Mouse (Mus musculus) limb, embryonic 10.5 days (tissue): ENCODE measurements around the gene Gm11596. TPM values are rescaled to one million over a fixed set of nuclear protein-coding genes. Genes with fewer than 3 reads are reported as not detected.
"Not testable (repeated sequence)": the region's sequence is repeated elsewhere in the genome, so short reads cannot be mapped to it uniquely, and the experiment has no call there.

Experiments
- DNase-seq: peaks from one replicate; pipeline ENCODE4 v3.0.0-alpha.2; 2017; ENCODE audit warnings: low spot score
- H3K27ac ChIP-seq: fragments of 300-500 bp; sonication (generic); 2 replicates; pipeline ENCODE4 v1.5.1; 2016; ENCODE audit warnings: mild to moderate bottlenecking
- H3K27me3 ChIP-seq: fragments of 300-500 bp; sonication (generic); 2 replicates; pipeline ENCODE4 v1.6.1; 2016; ENCODE audit warnings: low read depth, mild to moderate bottlenecking; ENCODE audit not compliant: poor library complexity, severe bottlenecking
- H3K36me3 ChIP-seq: fragments of 300-500 bp; sonication (generic); 2 replicates; pipeline ENCODE4 v1.6.1; 2016; ENCODE audit warnings: mild to moderate bottlenecking, moderate library complexity
- H3K4me1 ChIP-seq: fragments of 300-500 bp; sonication (generic); 2 replicates; pipeline ENCODE4 v1.6.1; 2016
- H3K4me3 ChIP-seq: fragments of 300-500 bp; sonication (generic); 2 replicates; pipeline ENCODE4 v1.5.1; 2016; ENCODE audit warnings: mild to moderate bottlenecking, moderate library complexity
- H3K9me3 ChIP-seq: fragments of 300-500 bp; sonication (generic); replicated peaks from 2 replicates; pipeline ENCODE4 v1.6.1; 2016; ENCODE audit warnings: mild to moderate bottlenecking
- WGBS: fragments of 180-500 bp; shearing (Covaris S2); methylation state at CpG from one replicate; pipeline ENCODE4 v1.1.7; 2016; 5-methylcytosine and 5-hydroxymethylcytosine counted together
- polyA plus RNA-seq: library from polyadenylated mRNA; unstranded; fragments of >200 nt; fragmentation: Nextera tagmentation; extraction: Ambion mirVana; gene quantifications from 2 replicates; pipeline ENCODE4 v1.2.1, GENCODE M21; 2016

Gene Gm11596
- polyA plus RNA-seq = not detected in 2 replicates

DNA sequence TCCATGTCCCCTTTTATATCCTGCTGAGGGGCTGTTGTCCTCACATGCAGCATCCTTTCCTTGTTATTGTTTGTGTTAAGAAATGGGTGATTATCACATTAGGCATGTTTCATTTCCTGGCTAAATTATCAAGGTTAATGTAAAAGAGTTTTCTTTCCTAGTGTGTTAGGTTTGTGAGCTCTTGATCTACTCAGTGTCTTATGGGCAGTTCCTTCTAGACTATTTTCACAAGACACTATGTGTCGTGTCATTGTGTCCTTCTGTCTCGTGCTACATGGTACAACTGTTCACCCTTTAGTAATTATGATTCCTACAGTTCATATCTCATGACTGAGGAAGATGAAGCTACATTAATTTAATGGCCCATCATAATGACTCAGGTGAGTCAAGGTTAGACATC, at the start of gene Gm11596:
Gm11596 (minus strand) TSS at position 101 of the 400 bp plus-strand sequence.
- 86% methylated on average over 2 of the region's 2 CpGs for WGBS
- H3K4me3 ChIP-seq = no peak within 1 kb of the TSS
- DNase-seq = no peak
- no peaks in the 10 kb centered on the region for H3K27me3 ChIP-seq
- H3K36me3 ChIP-seq = no peaks in the 10 kb centered on the region
- H3K27ac ChIP-seq = no peak within 1 kb of the TSS
- no peaks in the 10 kb centered on the region for H3K9me3 ChIP-seq
- no peaks in the 10 kb centered on the region for H3K4me1 ChIP-seq

DNA sequence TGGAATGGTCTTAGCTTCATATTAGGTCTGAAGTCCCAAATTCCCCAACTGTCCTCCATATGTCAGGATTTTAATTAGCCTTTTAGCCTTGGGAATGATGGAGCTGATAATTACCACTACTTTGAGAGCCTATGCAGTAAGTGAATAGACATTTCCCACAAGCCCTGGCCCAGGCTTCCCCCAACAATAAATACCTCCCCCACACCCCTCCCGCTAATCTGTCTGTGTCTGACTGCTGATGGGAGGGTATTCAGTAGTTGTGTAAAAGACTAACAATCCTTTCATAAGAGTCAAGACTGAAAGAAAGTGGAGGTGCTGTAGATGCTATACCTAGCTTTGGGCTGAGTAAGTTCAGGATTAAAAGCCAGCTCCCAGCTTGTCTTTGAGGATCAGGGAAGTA, 48.9 kb upstream of the Gm11596 start:
- 45% methylated on average over 1 of the region's 1 CpGs for WGBS
- no peak overlapping the region for H3K27ac ChIP-seq

DNA sequence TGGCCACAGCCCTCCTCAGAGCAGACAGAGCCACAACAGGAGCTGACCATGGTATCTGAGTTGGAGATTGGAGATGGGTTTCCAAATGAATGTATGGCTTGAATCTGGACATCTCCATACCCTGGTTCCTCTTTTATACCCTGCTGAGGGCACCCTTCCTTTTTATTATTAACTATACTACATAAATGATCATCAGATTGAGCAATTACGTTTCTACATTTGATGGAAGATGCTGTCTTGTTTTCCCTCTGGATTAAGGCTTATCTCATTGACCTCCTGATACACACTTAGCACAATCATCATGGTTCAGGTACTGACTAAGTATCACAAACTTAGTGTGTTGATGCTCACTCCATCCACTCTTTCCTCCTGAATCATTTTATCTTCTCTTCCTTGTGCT, 44.7 kb upstream of the Gm11596 start, which contains the start of gene 2300003K06Rik:
2300003K06Rik (minus strand) TSS at position 101 of the 400 bp plus-strand sequence.
- no peaks in the 10 kb centered on the region for H3K27me3 ChIP-seq

More for the DNA sequence above, 48.9 kb upstream of the Gm11596 start:
- no peaks in the 10 kb centered on the region for H3K27me3 ChIP-seq
- H3K9me3 ChIP-seq = no peaks in the 10 kb centered on the region
- H3K4me1 ChIP-seq = peaks cover 11% of the 10 kb centered on the region
- H3K36me3 ChIP-seq = no peaks in the 10 kb centered on the region
- no peak for DNase-seq
- H3K4me3 ChIP-seq = no peak overlapping the region

DNA sequence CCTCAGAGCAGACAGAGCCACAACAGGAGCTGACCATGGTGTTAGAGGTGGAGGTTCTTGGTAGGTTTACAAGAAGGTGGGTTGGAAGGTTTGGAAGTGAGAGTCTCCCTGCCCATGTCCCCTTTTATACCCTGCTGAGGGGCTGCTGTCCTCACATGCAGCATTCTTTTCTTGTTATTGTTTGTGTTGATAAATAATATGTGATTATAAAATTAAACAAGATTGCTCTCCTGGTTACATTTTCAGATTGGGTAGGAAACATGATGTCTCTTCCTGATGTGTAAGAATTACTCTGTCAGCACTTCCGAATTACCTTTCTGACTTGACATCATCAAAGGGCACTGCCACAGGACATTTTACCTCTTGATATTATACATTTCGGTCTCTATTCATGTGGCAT, 22.3 kb upstream of the Gm11596 start, which contains the start of gene Gm11564:
Gm11564 (minus strand) TSS at position 101 of the 400 bp plus-strand sequence.
- not testable (repeated sequence) for H3K9me3 ChIP-seq, H3K36me3 ChIP-seq, DNase-seq, H3K4me1 ChIP-seq, H3K4me3 ChIP-seq, H3K27ac ChIP-seq, H3K27me3 ChIP-seq
- WGBS = 95% methylated on average over 2 of the region's 2 CpGs

More for the DNA sequence above, 44.7 kb upstream of the Gm11596 start, which contains the start of gene 2300003K06Rik:
- Histone ChIP-seq H3K27ac (no peak within 1 kb of the TSS), H3K9me3 (no peaks in the 10 kb centered on the region), H3K4me3 (no peak within 1 kb of the TSS), H3K4me1 (peaks cover 11% of the 10 kb centered on the region), H3K36me3 (no peaks in the 10 kb centered on the region)
- 83% methylated on average over 1 of the region's 1 CpGs for WGBS
- DNase-seq = no peak

DNA sequence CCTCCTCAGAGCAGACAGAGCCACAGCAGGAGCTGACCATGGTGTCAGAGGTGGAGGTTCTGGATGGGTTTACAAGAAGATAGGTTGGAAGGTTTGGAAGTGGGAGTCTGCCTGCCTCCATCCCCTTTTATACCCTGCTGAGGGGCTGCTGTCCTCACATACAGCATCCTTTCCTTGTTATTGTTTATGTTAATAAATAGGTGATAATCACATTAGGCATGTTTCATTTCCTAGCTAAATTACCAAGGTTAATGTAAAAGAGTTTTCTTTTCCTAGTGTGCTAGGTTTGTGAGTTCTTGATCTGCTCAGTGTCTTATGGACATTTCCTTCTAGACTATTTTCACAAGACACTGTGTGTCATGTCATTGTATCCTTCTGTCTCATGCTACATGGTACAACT, 16.5 kb upstream of the Gm11596 start, which contains the start of gene Krtap4-13:
Krtap4-13 (minus strand) TSS at position 101 of the 400 bp plus-strand sequence.
- not testable (repeated sequence) for DNase-seq, H3K4me3 ChIP-seq, H3K9me3 ChIP-seq, H3K27ac ChIP-seq, H3K27me3 ChIP-seq, H3K4me1 ChIP-seq, H3K36me3 ChIP-seq

DNA sequence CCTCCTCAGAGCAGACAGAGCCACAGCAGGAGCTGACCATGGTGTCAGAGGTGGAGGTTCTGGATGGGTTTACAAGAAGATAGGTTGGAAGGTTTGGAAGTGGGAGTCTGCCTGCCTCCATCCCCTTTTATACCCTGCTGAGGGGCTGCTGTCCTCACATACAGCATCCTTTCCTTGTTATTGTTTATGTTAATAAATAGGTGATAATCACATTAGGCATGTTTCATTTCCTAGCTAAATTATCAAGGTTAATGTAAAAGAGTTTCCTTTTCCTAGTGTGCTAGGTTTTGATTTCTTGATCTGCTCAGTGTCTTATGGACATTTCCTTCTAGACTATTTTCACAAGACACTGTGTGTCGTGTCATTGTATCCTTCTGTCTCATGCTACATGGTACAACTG, 11.1 kb upstream of the Gm11596 start, which contains the start of gene Gm11554:
Gm11554 (minus strand) TSS at position 101 of the 400 bp plus-strand sequence.
- WGBS = no CpG with 5 or more reads among the region's 1 CpGs
- H3K27ac ChIP-seq, H3K36me3 ChIP-seq, H3K9me3 ChIP-seq, H3K27me3 ChIP-seq, H3K4me1 ChIP-seq, H3K4me3 ChIP-seq, DNase-seq: not testable (repeated sequence)

DNA sequence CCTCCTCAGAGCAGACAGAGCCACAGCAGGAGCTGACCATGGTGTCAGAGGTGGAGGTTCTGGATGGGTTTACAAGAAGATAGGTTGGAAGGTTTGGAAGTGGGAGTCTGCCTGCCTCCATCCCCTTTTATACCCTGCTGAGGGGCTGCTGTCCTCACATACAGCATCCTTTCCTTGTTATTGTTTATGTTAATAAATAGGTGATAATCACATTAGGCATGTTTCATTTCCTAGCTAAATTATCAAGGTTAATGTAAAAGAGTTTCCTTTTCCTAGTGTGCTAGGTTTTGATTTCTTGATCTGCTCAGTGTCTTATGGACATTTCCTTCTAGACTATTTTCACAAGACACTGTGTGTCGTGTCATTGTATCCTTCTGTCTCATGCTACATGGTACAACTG, 5.6 kb upstream of the Gm11596 start, which contains the start of gene Gm11569:
Gm11569 (minus strand) TSS at position 101 of the 400 bp plus-strand sequence.
- no CpG with 5 or more reads among the region's 1 CpGs for WGBS
- H3K27me3 ChIP-seq, H3K9me3 ChIP-seq, H3K4me1 ChIP-seq, H3K4me3 ChIP-seq, H3K27ac ChIP-seq, DNase-seq, H3K36me3 ChIP-seq: not testable (repeated sequence)

DNA sequence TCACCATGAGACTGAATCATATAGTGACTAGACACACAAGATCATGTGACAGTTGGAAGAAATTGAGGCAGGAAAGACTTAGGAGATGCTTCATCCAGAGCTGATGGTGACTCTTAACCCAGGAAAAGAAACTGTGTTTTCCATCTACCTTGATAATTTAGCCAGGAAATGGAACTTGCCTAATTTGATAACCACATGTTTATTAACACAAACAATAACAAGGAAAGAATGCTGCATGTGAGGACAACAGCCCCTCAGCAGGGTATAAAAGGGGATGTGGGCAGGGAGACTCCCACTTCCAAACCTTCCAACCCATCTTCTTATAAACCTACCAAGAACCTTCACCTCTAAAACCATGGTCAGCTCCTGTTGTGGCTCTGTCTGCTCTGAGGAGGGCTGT, 8.4 kb downstream of the Gm11596 start, which contains the start of gene Krtap4-9:
Krtap4-9 (plus strand) TSS at position 301 of the 400 bp plus-strand sequence.
- H3K27ac ChIP-seq, H3K4me3 ChIP-seq, H3K9me3 ChIP-seq, H3K27me3 ChIP-seq, H3K36me3 ChIP-seq, DNase-seq, H3K4me1 ChIP-seq: not testable (repeated sequence)

DNA sequence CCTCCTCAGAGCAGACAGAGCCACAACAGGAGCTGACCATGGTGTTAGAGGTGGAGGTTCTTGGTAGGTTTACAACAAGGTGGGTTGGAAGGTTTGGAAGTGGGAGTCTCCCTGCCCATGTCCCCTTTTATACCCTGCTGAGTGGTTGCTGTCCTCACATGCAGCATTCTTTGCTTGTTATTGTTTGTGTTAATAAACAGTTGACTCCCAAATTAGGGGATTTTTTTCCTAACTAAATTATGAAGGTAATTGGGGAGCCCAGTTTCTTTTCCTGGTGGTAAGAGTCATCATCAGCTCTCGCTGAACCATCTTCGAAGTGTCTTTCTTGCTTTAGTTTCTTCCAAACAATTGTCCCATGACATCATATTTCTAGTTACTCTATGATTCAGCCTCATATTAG, 12.7 kb downstream of the Gm11596 start, which contains the start of gene Krtap4-8:
Krtap4-8 (minus strand) TSS at position 101 of the 400 bp plus-strand sequence.
- no peaks in the 10 kb centered on the region for H3K9me3 ChIP-seq
- DNase-seq = no peak
- no peak within 1 kb of the TSS for H3K4me3 ChIP-seq
- H3K36me3 ChIP-seq = no peaks in the 10 kb centered on the region
- H3K27ac ChIP-seq = no peak within 1 kb of the TSS
- peaks cover 10% of the 10 kb centered on the region for H3K4me1 ChIP-seq
- 92% methylated on average over 2 of the region's 2 CpGs for WGBS
- no peaks in the 10 kb centered on the region for H3K27me3 ChIP-seq

DNA sequence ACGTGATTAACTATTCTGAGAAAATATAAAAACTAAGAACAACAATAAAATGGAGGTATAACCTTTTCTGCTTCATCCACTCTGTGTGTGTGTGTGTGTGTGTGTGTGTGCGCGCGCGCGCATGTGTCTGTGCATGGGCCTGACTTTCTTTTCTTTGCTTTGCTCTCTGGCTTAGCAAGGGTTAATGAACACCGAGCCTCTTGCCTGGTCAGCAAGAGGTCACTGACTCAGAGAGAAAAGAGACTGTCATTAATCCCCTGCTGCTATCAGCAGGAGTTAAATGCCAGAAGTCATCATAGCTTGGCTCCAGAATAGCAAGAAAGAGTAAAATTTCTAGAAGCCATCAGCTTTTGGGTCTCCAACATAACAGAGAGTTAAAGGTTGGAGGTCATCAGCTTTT, 14.9 kb downstream of the Gm11596 start:
- no peak for DNase-seq
- H3K9me3 ChIP-seq = no peaks in the 10 kb centered on the region
- H3K4me1 ChIP-seq = peaks cover 10% of the 10 kb centered on the region
- H3K27ac ChIP-seq = no peak overlapping the region
- WGBS = 65% methylated on average over 7 of the region's 7 CpGs
- no peaks in the 10 kb centered on the region for H3K36me3 ChIP-seq
- no peak overlapping the region for H3K4me3 ChIP-seq
- no peaks in the 10 kb centered on the region for H3K27me3 ChIP-seq

DNA sequence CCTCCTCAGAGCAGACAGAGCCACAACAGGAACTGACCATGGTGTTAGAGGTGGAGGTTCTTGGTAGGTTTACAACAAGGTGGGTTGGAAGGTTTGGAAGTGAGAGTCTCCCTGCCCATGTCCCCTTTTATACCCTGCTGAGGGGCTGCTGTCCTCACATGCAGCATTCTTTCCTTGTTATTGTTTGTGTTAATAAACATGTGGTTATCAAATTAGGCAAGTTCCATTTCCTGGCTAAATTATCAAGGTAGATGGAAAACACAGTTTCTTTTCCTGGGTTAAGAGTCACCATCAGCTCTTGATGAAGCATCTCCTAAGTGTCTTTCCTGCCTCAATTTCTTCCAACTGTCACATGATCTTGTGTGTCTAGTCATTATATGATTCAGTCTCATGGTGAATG, 20.5 kb downstream of the Gm11596 start, which contains the start of gene Gm11595:
Gm11595 (minus strand) TSS at position 101 of the 400 bp plus-strand sequence.
- not testable (repeated sequence) for H3K36me3 ChIP-seq, H3K27me3 ChIP-seq, H3K27ac ChIP-seq, H3K4me3 ChIP-seq, H3K4me1 ChIP-seq, DNase-seq, H3K9me3 ChIP-seq

DNA sequence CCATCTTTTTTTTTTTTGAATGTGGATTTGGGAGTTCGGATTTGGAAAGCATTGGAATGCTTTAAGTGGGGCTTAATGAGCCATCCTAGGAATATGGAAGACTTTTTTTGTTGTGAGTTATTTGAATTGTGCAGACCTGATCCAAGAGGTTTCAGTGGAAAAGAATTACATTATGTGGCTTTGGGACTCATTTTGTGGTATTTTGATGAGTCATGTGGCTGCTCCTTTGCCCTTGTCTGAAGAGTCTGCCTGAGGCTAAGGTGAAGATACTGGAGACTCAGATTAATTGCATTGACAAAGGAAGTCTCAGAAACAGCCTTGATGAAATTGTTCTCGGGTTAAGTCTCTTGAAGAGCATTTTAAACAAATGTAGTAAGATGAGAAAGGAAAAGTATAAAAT, 24.9 kb downstream of the Gm11596 start:
- no peak for DNase-seq
- H3K27ac ChIP-seq = no peak overlapping the region
- WGBS = 81% methylated on average over 2 of the region's 2 CpGs
- no peaks in the 10 kb centered on the region for H3K36me3 ChIP-seq
- H3K27me3 ChIP-seq = no peaks in the 10 kb centered on the region
- H3K9me3 ChIP-seq = no peaks in the 10 kb centered on the region
- no peak overlapping the region for H3K4me3 ChIP-seq
- no peaks in the 10 kb centered on the region for H3K4me1 ChIP-seq

DNA sequence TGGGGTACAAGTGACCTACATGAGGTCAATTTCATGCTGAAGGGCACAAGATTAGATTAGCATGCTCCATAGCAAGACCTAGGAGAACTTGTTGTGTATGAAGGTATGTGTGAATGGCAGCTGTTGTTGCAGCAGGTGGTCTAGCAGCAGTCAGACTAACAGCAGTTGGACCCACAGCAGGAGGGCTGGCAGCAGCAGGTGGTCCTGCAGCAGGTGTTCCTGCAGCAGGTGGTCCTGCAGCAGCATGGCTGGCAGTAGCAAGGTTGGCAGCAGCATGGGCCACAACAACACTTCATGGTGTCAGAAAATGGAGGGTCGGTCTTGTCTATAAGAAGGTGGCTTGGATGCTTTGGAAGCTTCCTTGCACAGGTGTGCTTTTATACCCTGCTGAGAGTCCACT, 34.4 kb downstream of the Gm11596 start:
- Histone ChIP-seq H3K36me3 (no peaks in the 10 kb centered on the region), H3K9me3 (no peaks in the 10 kb centered on the region), H3K27ac (no peak overlapping the region), H3K4me3 (no peak overlapping the region), H3K4me1 (no peaks in the 10 kb centered on the region), H3K27me3 (no peaks in the 10 kb centered on the region)
- WGBS = 87% methylated on average over 1 of the region's 1 CpGs
- DNase-seq = no peak

DNA sequence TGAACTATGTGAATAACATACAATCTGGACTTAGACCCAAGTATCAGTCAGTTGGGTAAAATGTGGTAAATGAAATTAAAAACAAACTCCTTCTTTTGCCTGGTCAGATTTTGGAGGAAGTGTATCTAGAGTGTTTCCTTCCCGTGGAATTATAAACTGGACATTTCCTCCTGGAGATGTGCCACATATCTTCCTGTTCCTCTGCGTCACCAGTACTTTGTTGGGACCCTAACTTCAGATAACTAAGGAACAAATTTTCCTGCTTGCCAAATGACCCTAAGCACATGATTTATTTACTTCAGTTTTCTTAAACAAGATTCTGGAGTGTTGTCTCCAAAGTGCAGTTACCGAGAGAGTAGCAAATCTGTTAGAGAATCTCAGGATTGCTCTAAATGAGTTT, 49.3 kb downstream of the Gm11596 start:
- no peak for DNase-seq
- Histone ChIP-seq H3K9me3 (no peaks in the 10 kb centered on the region), H3K36me3 (no peaks in the 10 kb centered on the region), H3K27me3 (no peaks in the 10 kb centered on the region), H3K4me3 (no peak overlapping the region), H3K27ac (no peak overlapping the region), H3K4me1 (no peaks in the 10 kb centered on the region)
- WGBS = 95% methylated on average over 3 of the region's 3 CpGs
